Comparison of ENCODE assay signal across 8 mouse cellular contexts in genomic region chr7:27166229-27166613, GRCm38 (mm10). TPM values are rescaled to one million over a fixed set of nuclear protein-coding genes. Genes with fewer than 3 reads are reported as not detected.
DNase-seq lines count a peak whose midpoint lies in the region; ATAC-seq lines count a peak whose summit lies in the region.

No protein-coding gene starts in this region.

- H3K27me3 ChIP-seq in forebrain, embryonic 15.5 days: no peaks in the 10 kb centered on the region

- peak; percentile 58 for ATAC-seq in forebrain, embryonic 15.5 days (replicated peaks)

- under 1% methylated on average over 42 of the region's 43 CpGs for WGBS in forebrain, embryonic 15.5 days

- H3K4me1 ChIP-seq in forebrain, embryonic 15.5 days: peaks cover 52% of the 10 kb centered on the region

- H3K4me3 ChIP-seq in forebrain, embryonic 15.5 days: peak overlapping the region; percentile 90

- peaks cover 11% of the 10 kb centered on the region; the same call in 1 of the 2 replicates for H3K36me3 ChIP-seq in forebrain, embryonic 15.5 days

- H3K9ac ChIP-seq in forebrain, embryonic 15.5 days (replicated peaks): peak overlapping the region; percentile 86

- peak overlapping the region; percentile 85 for H3K4me2 ChIP-seq in forebrain, embryonic 15.5 days (replicated peaks)

- H3K27ac ChIP-seq in forebrain, embryonic 15.5 days (replicated peaks): peak overlapping the region; percentile 97

- peak; percentile 93 for DNase-seq in Muller cell, postnatal 12 days (ENCODE audit: inconsistent ontology term)
- peak; percentile 85 for DNase-seq in cerebellum, adult 11-12 months
- peak; percentile 87 to 93 for DNase-seq in heart, postnatal 36 days
- DNase-seq in layer of hippocampus, adult 9-11 months: peak; percentile 83
- peak; percentile 91 for DNase-seq in lung, postnatal 14 days
- peak; percentile 74 for DNase-seq in right cerebral cortex, adult 18-20 months
- DNase-seq in urinary bladder, postnatal 14 days (ENCODE audit: low spot score): peak; percentile 85

- H3K9me3 ChIP-seq in forebrain, embryonic 15.5 days: no peaks in the 10 kb centered on the region

- intact Hi-C loops in heart, postnatal 36 days (cut with DNase I): loop anchor here (2.0 to 10.0 kb wide), 2 partner anchors 29 to 319 kb away; partner anchors contain the start of genes BC024978 and Sertad1

RNA-seq across cellular contexts. Expression of gene Egln2, which starts 0.4 kb away (rescaled TPM):
- 107 and 109 TPM in 2 replicates for polyA plus RNA-seq in forebrain, embryonic 15.5 days (2015; fragmentation: Nextera tagmentation; extraction: Ambion mirVana)
- 10 to 100 TPM; 59.3 to 61.7 TPM for total RNA-seq in heart, postnatal 36 days (2021)

RNA-seq across cellular contexts. Expression of gene Rab4b, which starts 12.5 kb away (rescaled TPM):
- 79.0 and 86.9 TPM in 2 replicates for polyA plus RNA-seq in forebrain, embryonic 15.5 days (2015; fragmentation: Nextera tagmentation; extraction: Ambion mirVana)
- total RNA-seq in heart, postnatal 36 days (2021): 10 to 100 TPM; 14.5 to 15.7 TPM

RNA-seq across cellular contexts. Expression of gene Cyp2t4, which starts 12.7 kb away (rescaled TPM):
- 0.27 TPM in 2 replicates for polyA plus RNA-seq in forebrain, embryonic 15.5 days (2015; fragmentation: Nextera tagmentation; extraction: Ambion mirVana)
- total RNA-seq in heart, postnatal 36 days (2021): not detected

RNA-seq across cellular contexts. Expression of gene Gm21983, which starts 14.7 kb away (rescaled TPM):
- polyA plus RNA-seq in forebrain, embryonic 15.5 days (2015; fragmentation: Nextera tagmentation; extraction: Ambion mirVana): not detected in 2 replicates
- not detected for total RNA-seq in heart, postnatal 36 days (2021)

RNA-seq across cellular contexts. Expression of gene Mia, which starts 14.7 kb away (rescaled TPM):
- polyA plus RNA-seq in forebrain, embryonic 15.5 days (2015; fragmentation: Nextera tagmentation; extraction: Ambion mirVana): 9.4 and 14.8 TPM in 2 replicates
- not detected for total RNA-seq in heart, postnatal 36 days (2021)

Comparison
In these comparisons a context has a peak if more than half of its experiments do, and no peak if none do; other contexts are left out.
1. Peak in every context shown above with its lines: DNase-seq, ATAC-seq, H3K4me3 ChIP-seq and H3K27ac ChIP-seq.